Mouse (Mus musculus) frontal cortex, postnatal 10 days (tissue): ENCODE measurements around the gene Vsx2.

Experiments used
- DNase-seq, 2 experiments: peaks; one replicate each; pipeline ENCODE4 v3.0.0; 2022; ENCODE audit warnings: low spot score in 2 of 2, mixed read lengths in 1 of 2

The Vsx2 gene

DNA sequence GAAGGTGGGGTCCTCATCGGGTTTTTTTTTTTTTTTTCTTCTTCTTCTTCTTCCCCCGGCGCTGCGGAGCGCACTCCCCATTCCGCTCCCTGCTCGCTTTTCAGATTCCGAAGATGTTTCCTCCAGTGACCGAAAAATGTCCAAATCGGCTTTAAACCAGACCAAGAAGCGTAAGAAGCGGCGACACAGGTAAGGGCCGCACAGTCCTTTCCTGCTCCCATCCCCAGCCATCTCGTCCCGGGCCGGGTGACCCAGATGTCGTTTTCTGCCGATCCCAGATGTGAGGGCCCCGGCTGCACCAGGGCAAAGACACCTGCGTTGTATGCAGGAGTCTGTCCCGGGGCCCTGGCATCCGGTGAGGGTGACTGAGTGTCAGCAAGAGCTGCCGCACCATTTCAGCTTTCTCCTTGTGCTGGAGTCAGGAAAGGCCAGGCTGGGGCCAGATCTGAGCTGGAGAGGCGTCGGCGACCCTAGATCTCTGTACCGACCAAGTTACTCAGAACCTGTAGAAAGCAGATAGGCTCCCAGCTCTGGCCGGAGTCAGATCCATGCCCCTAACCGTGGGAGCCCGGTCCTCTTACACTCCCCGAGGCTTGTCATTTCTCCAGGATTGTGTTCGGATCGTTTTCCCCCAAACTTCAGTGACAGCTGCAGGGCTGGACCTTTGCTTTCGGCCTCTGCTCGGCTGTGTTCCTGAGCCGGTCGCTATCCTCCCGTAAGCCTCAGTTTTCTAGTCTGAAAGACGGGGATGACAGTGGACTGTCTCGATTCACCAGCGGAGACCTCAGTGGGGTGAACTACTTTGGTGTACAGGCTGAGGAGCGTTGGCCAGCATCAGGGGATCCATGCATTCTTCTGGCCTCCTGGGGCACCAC, 2.1 kb downstream of the Vsx2 start:
- no peak for DNase-seq

DNA sequence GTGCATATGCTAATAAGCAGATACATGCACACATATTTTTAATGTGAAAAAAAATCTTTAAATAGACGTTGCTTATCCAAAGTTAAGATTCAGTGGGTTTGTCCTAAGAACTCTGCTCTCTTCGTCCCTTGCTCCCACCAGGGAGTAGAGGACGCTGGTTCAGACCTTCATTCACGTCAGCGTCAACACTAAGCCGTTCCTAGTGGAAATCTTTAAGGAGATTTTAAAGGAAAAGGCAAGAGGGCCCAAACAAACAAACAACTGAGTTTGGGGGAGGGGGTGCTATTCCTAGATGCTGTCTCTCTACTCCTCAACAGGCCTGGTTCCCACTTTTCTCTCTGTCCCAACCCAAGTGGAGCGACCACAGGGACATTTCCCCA, 2.8 kb downstream of the Vsx2 start:
- no peak for DNase-seq

DNA sequence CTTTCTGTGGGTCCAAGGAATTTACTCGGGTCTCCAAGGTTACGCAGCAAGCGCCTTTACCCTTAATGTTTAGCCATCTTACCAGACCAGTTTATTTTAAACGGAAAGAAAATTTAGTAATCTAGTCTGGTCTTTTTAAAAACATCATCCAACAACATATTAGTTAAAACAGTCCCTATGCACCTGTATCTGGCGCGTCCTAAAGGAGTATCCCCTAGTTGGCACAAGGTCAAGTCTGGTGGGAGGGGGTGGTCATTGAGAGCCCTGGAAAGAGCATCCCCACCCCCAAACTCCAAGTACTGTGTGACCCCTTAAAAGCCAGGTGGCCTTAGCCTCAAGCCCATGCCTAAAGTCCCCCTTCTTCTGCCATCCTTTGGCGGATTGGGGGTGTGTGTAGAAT, 3.5 kb downstream of the Vsx2 start:
- no peak for DNase-seq

DNA sequence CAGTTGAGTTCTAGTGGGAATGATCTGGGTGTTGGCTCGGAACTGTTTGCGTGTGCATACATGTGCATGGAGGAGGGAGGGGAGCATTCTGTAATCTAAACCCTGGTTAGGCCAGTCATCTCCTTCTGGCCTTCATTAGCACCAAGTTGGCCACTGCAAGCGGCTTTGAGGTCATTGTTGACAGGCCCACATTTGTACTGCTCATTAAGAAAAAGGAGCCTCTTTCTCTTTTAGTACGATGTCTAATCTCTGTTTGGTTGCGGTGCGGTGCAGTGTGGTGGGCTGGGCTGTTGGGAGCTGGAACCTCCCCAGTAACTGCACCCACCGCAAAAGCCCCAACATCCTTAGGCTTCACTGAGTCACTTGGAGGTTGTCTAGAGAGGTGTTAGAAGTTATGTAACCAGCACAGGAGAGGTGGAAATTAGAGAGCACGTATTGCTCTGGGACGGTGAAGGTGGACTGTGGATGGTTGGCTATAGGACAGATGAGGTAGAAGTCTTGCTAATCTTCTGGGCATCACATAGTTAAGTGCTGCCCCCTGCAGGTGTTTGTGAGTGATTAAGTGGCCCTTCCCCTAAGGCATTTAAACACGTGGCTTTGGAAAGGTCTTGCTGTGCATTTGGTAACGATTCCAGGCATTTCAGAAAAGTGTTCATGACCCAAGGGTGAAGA, 8.3 kb downstream of the Vsx2 start:
- no peak for DNase-seq

DNA sequence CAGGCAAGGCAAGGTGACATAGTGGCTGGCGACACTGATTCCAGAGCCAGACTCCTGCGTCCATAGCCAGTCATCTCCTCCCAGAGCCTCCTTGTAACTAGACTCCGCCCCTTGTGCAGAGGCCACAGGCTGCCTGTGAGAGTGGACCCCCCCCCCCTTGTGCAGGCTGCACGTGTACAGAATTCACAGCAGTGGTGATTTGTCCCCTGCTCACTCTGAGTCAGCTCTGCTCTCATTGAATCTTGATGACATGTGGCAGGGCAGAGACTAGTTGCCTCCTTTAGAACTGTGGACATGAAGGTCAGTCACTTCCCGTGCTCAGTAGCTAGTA, 8.8 kb downstream of the Vsx2 start:
- no peak for DNase-seq

DNA sequence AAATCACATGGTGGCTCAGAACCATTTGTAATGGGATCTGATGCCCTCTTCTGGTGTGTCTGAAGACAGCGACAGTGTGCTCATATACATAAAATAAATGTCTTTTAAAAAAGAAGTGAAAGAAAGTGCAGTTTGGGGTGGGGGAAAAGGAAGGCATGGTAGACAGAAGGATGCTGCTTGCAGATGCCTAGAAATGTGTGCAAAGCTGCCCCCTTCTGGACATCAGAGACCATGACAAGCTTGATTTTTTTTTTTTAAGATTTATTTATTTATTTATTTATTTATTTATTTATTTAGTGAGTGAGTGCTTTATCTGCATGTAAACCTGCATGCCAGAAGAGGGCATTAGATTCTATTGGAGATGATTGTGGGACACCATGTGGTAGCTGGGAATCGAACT, 11.7 kb downstream of the Vsx2 start:
- DNase-seq: no peak

DNA sequence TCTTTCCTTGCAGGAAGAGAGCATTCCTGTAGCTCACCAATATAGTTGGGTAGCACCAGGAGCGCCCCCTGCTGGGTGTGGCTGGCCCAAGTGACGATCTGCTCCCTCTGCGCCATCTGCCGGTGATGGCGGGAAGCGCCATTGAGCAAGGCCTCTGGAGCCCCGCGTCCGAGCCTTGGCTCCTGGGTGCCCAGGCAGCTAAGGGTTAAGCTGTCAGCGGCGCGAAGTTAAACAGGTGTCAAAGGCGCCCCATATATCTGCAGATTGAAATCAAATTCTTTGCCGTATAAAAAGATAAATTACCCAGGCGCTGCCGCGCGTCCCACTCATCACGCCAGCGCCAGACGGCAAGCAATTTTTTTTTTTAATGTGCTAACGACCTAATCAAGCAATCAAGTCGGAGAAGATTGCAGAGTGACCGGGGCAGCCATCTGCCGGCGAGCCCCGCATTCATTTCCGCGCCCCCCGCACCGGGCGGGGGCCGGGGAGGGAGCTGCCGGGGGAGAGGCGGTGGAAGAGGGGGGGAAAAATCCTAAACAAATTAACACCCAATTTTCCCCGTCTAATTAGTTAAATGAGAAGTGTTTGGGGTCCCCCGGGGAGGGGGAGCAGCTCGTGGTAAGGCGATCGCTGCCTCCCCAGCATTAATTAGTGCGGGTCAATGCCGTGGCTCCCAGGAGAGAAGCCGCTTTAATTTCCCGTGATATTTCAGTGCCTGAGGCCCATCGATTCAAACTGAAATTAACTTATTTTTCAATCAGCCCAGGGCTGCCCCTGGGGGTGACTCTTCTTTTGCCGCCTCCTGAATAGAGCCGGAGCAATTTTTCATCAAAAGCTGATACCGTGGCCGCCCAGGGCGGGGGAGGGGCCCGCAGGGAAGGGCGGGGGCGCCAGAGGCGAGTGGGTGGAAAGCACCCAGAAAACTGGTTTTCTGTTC, 20.5 kb downstream of the Vsx2 start:
- peak; percentile 78 to 89 for DNase-seq

DNA sequence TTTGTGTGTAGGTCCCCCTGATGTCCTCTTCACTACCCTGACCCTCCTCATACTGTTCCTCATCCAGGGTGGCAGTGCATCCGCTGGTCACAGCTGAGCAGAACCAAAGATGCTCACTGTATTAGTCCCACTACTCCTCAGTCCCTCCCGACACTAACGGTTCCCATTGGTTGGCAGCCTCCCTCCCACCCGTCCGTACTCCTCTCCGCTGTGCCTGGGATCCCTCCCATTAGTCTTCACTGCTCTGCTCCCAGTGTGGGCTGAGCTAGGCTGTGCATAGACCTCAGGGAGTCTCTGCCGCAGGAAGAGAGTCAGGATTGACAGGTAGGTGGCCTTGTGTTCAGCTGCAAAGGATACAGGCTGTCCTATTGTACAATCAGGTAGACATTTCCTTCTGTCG, 28.8 kb downstream of the Vsx2 start:
- no peak for DNase-seq

DNA sequence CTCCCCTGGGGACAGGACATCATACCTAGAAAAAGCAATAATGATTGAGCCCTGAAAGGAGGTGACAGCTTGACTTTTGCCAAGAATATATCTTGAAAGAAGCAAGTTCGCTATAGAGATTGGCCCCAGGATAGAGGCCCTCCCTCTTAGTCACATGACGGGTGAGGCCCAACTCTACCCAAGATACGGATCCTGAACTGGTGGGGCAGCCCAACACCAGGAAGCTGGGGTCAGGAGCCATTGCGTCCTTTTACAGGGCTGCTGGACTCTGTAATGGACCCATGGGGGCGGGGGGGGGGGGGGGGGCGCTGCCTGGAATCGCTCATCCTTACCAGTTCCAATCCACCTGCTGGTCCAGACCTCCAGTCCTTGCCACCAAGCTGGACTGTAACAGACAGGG, 34.4 kb downstream of the Vsx2 start:
- no peak for DNase-seq

DNA sequence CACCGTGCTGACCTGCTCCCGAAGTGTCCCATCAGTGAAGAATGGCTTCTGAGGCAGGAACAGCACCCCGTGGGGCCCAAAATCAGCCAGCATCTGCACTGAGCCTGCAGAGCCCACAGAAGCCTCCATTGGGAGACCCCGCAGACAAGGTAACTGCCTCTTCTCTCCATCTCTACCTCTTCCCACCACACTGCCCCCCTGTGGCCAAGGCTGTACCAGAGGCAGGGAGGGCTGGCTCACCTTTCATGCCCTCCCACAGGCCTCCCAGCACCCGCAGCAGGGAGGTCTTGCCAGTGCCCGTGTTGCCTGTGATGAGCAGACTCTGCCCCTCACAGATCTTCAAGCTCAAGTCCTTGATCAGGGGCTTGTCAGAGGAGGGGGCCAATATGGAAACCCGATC, 36.3 kb downstream of the Vsx2 start:
- DNase-seq: no peak

DNA sequence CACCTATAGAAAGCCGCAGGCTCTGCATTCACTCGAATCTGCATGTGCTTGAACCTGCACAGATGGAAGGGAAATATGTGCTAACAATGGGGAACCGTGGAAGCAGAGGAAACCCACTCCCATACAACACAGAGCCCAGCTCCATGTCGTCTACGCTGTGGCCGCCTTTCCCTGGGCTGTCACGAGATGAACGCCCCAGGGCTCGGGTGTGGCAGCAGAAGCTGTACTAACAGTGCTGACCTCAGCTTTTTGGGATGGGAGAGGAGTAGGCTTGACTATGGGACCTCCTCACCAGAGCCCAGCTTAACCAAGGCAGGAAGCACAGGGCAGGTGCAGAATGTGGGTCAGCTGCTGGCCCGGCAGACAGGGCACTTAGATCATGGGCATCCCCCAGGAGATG, 42.2 kb downstream of the Vsx2 start:
- no peak for DNase-seq

DNA sequence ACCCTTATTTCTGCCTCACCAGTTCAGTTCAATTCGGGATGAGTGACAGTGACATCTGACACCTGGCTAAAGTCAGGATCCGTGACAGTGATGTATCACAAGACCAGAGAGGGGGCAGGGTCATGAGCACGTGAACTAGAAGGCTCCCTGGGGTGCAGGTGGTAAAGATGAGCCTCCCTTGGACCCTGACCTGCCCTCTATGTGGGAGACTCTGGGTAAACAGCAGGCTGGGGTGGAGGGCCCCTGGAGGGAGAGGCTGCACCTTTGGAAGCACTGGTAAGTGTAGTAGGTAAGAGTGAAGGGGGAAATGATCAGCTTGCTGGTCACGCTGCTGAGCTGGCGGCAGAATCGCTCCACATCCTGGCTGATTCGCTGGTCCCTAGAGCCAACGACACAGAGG, 43.0 kb downstream of the Vsx2 start:
- DNase-seq: no peak

DNA sequence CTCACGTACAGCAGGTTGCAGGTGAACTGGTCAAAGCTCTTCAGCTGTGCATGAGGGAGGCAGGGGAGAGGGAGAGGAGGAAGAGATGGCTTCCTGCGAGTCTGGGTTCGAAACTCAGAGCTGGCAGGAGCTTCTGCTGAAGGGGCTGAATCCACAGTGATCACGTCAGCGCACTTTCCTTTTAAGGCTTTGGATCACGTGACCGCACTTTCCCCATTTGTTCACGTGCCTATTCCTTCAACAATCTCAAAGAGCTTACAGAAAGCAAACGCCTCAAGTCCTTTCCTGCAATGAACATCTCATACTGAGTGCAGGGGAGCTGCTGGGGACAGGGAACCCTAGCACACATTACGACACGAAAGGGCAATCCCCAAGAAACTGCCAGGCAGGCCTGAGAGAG, 44.4 kb downstream of the Vsx2 start:
- DNase-seq: no peak

DNA sequence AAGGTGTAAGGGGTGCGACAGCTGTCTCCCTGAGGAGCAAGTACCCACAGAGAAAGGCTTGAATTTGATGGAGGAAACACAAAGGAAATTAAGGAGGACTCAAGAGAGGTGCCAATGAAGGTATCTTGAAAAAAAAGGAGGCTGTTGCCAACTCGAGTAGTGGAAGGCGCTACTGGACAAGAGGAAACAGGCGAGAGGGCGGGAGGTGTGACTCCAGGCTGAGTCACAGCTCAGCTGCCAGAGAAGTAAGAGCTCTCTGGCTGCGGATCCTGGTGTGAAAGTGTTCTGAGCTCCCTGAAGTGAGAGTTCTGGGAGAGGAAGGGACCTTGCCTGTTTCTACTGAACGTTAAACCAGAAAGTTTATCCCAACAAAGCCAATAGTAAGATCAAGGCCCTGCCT, 45.0 kb downstream of the Vsx2 start:
- no peak for DNase-seq

DNA sequence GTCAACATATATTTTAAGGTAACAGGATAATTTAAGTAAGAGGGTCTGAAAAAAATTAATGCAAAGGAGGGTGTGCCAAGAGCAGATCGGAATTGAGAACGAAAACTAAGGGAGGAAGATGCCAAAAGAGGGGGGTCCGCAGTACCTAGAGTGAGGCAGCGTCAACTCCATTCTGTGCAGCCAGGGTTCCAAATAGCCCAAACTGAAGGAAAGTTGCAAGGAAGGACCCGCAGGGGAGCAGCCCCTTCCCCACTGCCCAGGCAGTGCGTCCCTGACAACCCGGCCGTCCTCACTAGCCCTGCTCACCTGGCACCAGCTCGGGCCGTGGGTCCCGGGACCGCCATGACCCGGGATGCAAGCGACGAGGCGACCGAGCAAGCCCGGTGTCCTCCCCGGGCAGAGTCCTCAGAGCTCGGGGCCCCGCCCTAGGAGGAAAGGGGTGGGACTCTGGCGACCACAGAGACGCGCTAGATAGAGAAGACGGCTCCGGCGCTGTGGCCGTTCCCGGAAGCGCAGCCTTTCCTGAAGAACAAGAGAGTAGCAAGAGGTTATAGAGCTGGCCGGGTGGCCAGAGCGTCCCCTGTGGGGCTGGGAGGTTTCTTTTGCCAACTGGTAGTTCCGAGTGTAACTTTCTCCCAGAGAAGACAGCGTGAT, 47.5 kb downstream of the Vsx2 start, which contains the start of gene Abcd4:
Gene Abcd4, minus strand, starts transcription at position 437 of the 654 bp plus-strand sequence.
- peak; percentile 90 for DNase-seq

DNA sequence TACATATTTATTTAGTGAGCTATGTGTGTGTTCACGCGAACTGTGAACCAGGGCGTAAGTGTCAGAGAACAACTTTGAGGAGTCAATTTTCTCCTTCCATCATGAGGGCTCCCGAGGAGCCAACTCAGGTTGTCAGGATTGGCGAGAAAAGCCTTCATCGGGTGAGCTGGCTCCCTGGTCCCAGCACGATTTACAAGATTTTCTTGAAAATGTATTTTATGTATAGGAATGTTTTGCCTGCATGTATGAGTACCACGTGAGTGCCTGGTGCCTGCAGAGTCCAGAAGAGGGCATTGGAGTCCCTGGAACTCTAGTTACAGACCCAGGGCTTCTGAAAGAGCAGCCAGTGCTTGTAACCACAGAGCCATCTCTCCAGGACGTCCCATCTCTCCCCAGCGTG, 48.1 kb downstream of the Vsx2 start:
- no peak for DNase-seq

DNA sequence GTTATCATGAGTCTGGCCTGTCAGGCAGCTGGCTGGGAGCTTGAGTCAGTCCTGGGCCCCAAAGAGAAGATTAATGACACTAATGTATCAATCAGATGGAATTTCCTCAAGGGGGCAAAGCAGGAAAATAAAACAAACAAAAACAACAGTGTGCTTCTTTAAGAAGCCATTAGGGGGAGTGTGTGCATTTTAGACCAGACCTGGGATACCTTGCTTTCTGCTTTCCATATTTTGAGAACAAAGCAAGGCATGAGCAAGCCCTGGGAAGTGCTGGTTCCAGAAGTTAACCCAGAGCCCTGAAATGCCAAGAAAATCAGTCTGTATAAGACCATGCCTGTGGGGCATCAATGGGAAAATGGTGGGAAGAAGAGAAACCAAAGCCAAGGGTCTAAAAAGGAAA, 51.4 kb downstream of the Vsx2 start:
- DNase-seq: no peak

DNA sequence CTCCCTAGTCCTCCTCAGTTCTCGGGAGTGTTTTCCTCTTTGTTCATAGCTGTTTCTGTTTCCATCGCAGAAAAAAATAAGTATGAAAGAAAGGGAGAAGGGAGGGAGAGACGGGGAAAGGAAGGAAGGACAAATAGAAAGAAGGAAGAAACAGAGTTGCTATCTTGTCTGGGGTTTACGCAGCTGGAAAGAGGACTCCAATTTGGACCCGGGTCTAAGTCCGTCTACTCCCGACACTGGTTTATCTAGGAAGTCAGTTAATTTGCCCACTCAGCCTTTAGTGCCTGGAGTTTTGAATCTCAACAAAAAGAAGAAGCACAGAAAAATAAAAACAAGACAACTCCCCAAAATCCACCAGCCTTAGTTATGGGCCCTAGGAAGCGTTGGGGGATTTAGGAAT, 55.0 kb downstream of the Vsx2 start:
- DNase-seq: no peak

DNA sequence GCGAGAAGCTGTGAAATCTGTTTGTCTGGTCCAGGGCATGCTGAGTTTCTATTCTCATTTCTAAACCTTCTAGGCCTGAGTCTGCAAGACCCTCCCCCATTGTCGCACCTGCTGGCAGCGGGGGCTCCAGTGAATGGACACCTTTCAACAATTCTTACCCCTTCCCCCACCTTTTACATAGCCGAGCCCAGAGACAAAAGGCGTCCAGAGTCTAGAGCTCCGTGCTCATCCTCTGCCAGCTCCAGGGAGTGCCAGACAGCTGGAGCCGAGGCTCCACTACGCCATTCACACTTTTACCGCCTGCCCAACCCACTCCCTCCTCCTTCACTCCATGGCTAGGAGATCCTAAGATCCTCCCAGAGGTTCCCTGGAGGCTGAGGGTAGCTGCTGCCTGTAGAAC, 55.6 kb downstream of the Vsx2 start:
- DNase-seq: no peak

DNA sequence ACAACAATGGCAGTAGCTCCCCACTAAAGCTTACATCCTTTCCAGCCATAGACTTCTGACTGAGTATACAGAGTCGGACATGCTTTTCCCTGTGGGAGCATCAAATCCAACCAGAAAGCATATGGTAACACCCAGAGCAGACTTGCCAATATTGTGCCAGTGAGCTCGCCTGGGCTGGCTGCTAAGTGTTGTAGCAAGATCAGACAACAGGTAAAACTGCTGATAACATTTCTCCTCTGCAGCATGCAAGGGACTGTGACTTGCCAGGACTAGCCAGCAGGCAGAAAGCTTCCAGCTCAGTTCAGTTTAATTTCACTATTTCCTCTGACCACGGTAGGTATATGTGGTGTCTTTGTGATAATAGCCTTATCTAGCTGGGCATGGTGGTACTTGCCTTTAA, 62.3 kb downstream of the Vsx2 start:
- DNase-seq: no peak

DNA sequence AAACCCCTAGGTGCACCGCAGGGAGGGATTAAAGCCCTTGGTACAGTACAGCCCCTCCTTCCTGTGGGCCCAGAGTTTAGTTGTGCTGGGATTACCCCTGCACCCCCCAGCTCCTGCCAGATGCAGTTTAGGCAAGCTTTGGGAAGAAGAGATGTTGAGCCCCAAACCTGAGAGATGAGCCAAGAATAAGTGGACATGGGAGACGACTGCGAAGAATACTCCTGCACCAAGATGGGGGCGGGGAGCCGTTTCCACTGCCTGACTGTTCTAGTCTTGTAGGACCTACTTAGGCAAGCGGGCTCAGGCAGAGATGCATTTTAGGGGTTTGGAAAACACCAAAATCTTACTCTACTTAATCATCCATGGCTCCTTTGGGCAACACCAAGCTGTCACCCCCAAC, 70.7 kb downstream of the Vsx2 start:
- no peak for DNase-seq

DNA sequence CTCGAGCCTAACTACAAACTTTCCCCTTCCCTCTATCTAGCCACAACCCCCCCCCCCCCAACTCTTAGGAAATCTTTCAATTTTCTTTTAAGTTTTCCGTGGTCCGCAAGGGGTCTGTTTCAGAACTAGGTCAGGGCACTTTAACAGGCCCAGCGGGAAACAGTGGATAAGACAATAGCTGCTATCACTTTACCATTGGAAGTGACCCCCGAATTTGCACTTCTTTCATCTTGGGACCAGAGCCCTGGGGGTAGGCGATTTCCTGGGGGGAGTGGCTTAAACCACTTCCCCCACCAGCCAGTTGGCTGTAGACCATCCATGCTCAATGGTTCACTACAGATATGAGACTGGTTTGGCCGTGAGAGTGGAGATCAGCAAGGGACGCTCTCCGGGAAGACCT, 71.1 kb downstream of the Vsx2 start, which contains the start of gene Vrtn:
Gene Vrtn, plus strand, starts transcription at position 366 of the 400 bp plus-strand sequence.
- no peak for DNase-seq
